Mouse (Mus musculus) liver, embryonic 11.5 days (tissue): ENCODE results near the gene Bckdha. TPM values are rescaled to one million over a fixed set of nuclear protein-coding genes. Genes with fewer than 3 reads are reported as not detected.

ENCODE experiments used
- ATAC-seq: fragments of 200-750 bp; cut with Nextera tagmentation; replicated peaks from 2 replicates; pipeline ENCODE4 v1.8.0; 2017; ENCODE audit warnings: moderate number of reproducible peaks, mild to moderate bottlenecking, moderate TSS enrichment, moderate library complexity; ENCODE audit not compliant: low FRiP score
- DNase-seq: peaks from one replicate; pipeline ENCODE4 v3.0.0-alpha.2; 2017; ENCODE audit warnings: low spot score
- H3K27ac ChIP-seq: fragments of 300-500 bp; sonication (generic); 2 replicates; pipeline ENCODE4 v1.5.1; 2014; ENCODE audit warnings: mild to moderate bottlenecking, low read depth, low read length, control low read depth
- H3K27me3 ChIP-seq: fragments of 300-500 bp; sonication (generic); replicated peaks from 2 replicates; pipeline ENCODE4 v1.6.1; 2014; ENCODE audit warnings: low read length, mixed read lengths; ENCODE audit not compliant: control insufficient read depth, insufficient read depth
- H3K36me3 ChIP-seq: fragments of 300-500 bp; sonication (generic); 2 replicates; pipeline ENCODE4 v1.6.1; 2014; ENCODE audit warnings: mild to moderate bottlenecking, low read length, moderate library complexity, mixed read lengths; ENCODE audit not compliant: control insufficient read depth, insufficient read depth
- H3K4me1 ChIP-seq: fragments of 300-500 bp; sonication (generic); replicated peaks from 2 replicates; pipeline ENCODE4 v1.6.1; 2014; ENCODE audit warnings: low read length, mixed read lengths; ENCODE audit not compliant: control insufficient read depth, insufficient read depth
- H3K4me2 ChIP-seq: fragments of 300-500 bp; sonication (generic); 2 replicates; pipeline ENCODE4 v1.6.1; 2014; ENCODE audit warnings: mild to moderate bottlenecking, control low read depth, moderate library complexity
- H3K4me3 ChIP-seq: fragments of 300-500 bp; sonication (generic); 2 replicates; pipeline ENCODE4 v1.5.1; 2014; ENCODE audit warnings: low read depth, low read length, control low read depth
- H3K9ac ChIP-seq: fragments of 300-500 bp; sonication (generic); 2 replicates; pipeline ENCODE4 v1.6.1; 2014; ENCODE audit warnings: low read depth, low read length, control low read depth
- H3K9me3 ChIP-seq: fragments of 300-500 bp; sonication (generic); 2 replicates; pipeline ENCODE4 v1.6.1; 2016; ENCODE audit warnings: low read length, inconsistent platforms, mixed read lengths; ENCODE audit not compliant: control insufficient read depth
- WGBS: fragments of 180-500 bp; shearing (Covaris S2); extraction: QIAGEN DNeasy Blood & Tissue Kit; methylation state at CpG from one replicate; pipeline ENCODE4 v1.1.7; 2014; 5-methylcytosine and 5-hydroxymethylcytosine counted together
- polyA plus RNA-seq: library from polyadenylated mRNA; unstranded; fragments of >200 nt; fragmentation: Nextera tagmentation; extraction: Ambion mirVana; gene quantifications from 2 replicates; pipeline ENCODE4 v1.2.1, GENCODE M21; 2014

The Bckdha gene
- polyA plus RNA-seq = 34.2 and 35.5 TPM in 2 replicates

DNA sequence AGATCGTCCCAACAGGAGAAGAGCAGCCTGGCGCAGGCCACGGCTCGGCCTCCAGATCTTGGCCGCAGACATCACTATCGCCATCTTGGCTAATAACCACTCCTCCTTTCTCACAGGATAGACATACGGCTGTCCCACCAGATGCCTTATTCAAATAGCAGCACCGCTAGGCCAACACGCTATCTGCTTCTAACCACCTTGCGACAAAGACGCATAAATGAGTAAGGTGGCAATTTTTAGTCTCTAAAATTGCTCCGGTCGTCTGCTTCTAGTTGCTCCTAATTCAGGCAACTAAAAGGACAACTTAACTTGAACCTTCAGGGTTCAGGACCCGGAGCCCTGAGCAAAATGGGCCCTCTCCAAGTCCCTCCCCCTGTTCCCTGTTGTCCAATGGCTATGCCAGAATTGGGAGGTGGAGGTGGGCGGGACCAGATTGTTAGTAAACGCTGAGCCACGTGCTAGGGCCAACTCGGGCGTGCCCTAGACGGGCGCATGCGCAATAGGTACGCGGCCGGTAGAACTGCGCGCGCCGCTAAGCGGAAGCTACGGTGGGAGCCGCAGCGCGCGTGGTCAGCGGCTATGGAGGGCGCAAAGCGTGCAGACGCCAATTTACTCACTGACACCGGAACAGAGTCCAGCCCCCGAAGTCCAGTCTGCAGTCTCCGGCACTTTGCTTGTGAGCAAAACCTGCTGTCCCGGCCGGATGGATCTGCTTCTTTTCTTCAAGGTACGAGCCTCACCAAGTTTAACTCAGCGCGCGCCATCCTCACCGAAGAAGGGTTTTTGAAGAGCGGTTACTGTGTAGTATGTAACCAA is at the start of gene Bckdha, which contains the start of gene Exosc5:
TSS of gene Bckdha (minus strand) at position 325 of the 816 bp plus-strand sequence.
TSS of gene Exosc5 (plus strand) at position 508 of the 816 bp plus-strand sequence.
- Histone ChIP-seq H3K27me3 (no peaks in the 10 kb centered on the region), H3K4me3 (peak within 1 kb of the TSS; percentile 80), H3K4me1 (peaks cover 9% of the 10 kb centered on the region; the same call in 1 of the 2 replicates), H3K9me3 (no peaks in the 10 kb centered on the region), H3K9ac (peak within 1 kb of the TSS; percentile 82), H3K4me2 (peak within 1 kb of the TSS; percentile 90), H3K36me3 (peaks cover 9% of the 10 kb centered on the region; the same call in 1 of the 2 replicates), H3K27ac (peak within 1 kb of the TSS; percentile 58; the same call in 1 of the 2 replicates)
- DNase-seq = peak; percentile 94
- peak; percentile 98 for ATAC-seq
- under 1% methylated on average over 50 of the region's 50 CpGs for WGBS

DNA sequence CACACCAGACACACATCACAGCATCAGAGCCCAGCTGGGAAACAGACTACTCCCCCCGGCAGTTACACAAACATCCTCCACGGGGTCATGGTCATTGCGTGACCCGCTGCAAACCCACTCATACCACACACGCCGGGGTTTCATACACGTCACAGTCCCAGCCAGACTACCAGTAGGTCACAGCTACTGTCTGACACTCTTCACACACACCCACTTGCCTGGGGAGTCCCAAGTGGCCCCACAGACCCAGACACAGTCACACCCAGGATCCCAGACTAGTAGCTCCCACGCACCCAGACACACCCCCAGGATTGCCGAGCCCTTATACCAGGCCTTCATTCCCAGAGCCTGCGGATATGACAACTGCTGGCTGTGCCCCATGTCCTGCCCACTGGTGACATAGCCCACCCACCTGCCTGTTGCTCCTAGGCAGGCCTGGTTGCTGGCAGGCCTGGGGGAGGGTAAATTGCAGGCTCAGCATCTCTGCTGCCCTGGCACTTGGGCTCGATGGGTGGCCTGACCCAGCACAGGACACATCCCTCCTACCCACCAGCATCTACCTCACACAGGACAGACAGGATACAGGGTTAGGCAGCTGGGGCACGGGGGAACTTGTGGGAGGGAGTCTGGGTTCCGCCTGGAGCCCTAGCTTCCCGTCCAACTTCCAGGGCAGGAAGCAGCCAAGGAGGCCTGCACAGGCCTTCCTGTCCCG is 49.0 kb upstream of the Bckdha start:
- Histone ChIP-seq H3K4me2 (no peak overlapping the region), H3K27ac (peak overlapping the region; percentile 57; the same call in 1 of the 2 replicates), H3K4me3 (no peak overlapping the region), H3K36me3 (peaks cover 9% of the 10 kb centered on the region), H3K9ac (no peak overlapping the region), H3K27me3 (no peaks in the 10 kb centered on the region), H3K4me1 (peaks cover 68% of the 10 kb centered on the region), H3K9me3 (no peaks in the 10 kb centered on the region)
- 57% methylated on average over 15 of the region's 15 CpGs for WGBS
- ATAC-seq (peak; percentile 12), DNase-seq (no peak)

DNA sequence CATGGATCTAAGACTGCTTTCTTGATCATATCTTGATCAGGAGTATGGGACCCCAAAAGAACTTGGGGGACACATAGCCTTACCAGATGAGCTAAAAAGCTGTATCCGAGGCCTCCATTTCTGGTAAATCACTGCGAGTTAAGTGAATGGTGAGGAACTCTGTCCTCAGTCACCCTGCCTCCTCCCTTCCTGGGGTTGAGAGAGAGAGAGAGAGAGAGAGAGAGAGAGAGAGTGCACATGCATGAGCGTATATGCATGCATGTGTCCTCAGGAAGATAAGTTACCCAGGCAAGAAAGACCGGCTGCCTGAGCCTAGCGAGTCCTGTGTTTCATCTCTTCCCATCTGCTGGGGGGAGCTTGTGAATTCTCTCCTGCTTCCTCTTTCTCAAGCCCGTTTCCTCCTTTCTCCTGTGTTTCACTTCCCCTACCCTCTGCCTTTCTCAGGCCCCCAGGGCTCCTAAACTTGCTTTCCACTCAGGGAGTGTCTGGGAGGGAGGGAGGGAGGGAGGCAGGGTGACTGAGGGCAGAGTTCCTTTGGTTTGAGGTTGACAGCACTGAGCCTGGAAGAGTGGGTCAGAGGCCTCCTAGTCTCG is 47.9 kb upstream of the Bckdha start:
- Histone ChIP-seq H3K4me2 (no peak overlapping the region), H3K9ac (no peak overlapping the region)
- WGBS = 45% methylated on average over 7 of the region's 7 CpGs

DNA sequence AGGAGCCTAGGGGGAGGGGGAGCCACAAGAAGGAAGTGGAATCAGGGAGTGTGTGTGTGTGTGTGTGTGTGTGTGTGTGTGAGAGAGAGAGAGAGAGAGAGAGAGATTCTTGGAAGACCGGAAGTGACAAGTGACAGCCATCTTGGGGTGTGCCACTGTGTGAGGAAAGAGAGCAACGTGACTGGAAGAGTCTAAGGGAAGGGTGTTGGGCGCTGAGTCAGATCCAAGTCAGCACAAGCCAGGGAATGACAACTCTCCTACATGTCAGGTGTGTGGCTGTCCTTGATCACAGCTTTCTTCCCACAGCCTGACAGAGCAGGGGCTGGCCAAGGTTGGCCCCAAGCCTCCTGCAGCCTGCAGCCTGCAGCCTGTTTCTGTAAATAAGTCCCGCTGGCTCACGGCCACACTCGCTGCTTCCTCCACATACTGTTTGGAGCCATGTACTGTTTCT is 47.0 kb upstream of the Bckdha start:
- 69% methylated on average over 6 of the region's 6 CpGs for WGBS
- no peak overlapping the region for H3K4me3 ChIP-seq
- peaks cover 20% of the 10 kb centered on the region for H3K36me3 ChIP-seq
- DNase-seq = no peak
- H3K9ac ChIP-seq = no peak overlapping the region
- no peak overlapping the region for H3K4me2 ChIP-seq
- H3K27ac ChIP-seq = peak overlapping the region; percentile 46; the same call in 1 of the 2 replicates
- peaks cover 51% of the 10 kb centered on the region for H3K4me1 ChIP-seq
- H3K27me3 ChIP-seq = no peaks in the 10 kb centered on the region
- no peak for ATAC-seq
- H3K9me3 ChIP-seq = peaks cover 7% of the 10 kb centered on the region; the same call in 1 of the 2 replicates

More for the DNA sequence above, 47.9 kb upstream of the Bckdha start:
- peaks cover under 1% of the 10 kb centered on the region; the same call in 1 of the 2 replicates for H3K9me3 ChIP-seq
- peak overlapping the region; percentile 46 for H3K27ac ChIP-seq
- ATAC-seq (no peak), DNase-seq (no peak)
- H3K27me3 ChIP-seq = no peaks in the 10 kb centered on the region
- peaks cover 11% of the 10 kb centered on the region for H3K36me3 ChIP-seq
- H3K4me1 ChIP-seq = peaks cover 58% of the 10 kb centered on the region
- no peak overlapping the region for H3K4me3 ChIP-seq

DNA sequence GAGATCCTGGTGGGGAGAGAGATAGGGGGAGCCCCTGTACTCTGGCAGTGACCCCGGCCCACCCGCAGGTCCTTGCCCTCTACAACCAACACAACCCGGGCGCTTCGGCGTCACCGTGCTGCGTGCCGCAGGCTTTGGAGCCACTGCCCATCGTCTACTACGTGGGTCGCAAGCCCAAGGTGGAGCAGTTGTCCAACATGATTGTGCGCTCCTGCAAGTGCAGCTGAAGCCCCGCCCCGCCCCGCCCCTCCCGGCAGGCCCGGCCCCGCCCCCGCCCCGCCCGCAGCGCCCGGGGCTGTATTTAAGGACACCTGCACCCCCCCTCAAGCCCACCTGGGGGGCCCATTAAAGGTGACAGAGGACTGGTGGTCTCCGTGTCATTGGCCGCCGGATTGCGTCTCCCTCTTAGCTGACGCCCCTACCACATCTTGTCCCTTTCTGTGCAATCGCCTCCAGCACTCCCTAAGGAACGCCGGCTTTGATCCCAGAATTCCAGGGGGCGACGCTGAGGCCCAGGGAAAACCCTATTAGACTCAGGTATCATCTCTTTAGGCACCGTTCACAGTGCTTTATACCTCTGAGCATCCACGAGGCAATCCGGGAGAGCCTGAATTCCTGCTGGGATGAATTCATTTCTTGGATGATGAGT is 46.1 kb upstream of the Bckdha start:
- DNase-seq (no peak), ATAC-seq (0 out of 2 replicates have a peak, but pooled peaks have one; percentile 32)
- Histone ChIP-seq H3K36me3 (peaks cover 27% of the 10 kb centered on the region), H3K4me1 (peaks cover 44% of the 10 kb centered on the region), H3K4me3 (peak overlapping the region; percentile 24; the same call in 1 of the 2 replicates), H3K4me2 (peak overlapping the region; percentile 52), H3K9me3 (peaks cover 7% of the 10 kb centered on the region; the same call in 1 of the 2 replicates), H3K27me3 (no peaks in the 10 kb centered on the region), H3K9ac (no peak overlapping the region), H3K27ac (0 out of 2 replicates have a peak overlapping the region, but pooled peaks have one; percentile 40)
- 27% methylated on average over 36 of the region's 37 CpGs for WGBS

DNA sequence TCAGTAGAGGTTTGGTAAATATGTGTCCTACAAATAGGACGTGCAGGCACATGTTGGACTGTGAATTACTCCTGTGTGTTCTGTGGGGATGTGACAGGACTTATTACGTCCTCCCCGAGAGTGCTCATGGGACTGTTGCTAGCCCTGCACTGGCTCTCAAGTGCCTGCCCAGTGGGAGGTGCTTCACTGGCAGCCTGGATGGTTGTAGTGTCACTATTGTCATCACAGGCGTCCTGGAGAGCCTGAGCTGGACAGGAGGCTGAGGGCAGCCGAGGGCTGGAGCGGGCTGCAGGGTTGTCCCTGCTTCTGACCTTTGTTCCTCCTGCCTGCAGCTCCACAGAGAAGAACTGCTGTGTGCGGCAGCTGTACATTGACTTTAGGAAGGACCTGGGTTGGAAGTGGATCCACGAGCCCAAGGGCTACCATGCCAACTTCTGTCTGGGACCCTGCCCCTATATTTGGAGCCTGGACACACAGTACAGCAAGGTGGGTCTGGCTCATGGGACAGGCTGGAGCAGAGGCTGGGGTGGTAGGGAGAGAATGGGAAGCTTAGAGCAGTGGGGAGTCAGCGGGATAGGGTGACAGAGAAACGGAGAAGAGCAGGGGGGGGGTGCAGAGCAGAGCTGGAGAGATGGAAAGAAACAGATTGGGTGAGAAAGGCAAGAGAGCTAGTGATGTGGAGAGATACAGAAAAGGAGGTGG is 45.2 kb upstream of the Bckdha start:
- peak overlapping the region; percentile 36 for H3K27ac ChIP-seq
- peaks cover 31% of the 10 kb centered on the region for H3K36me3 ChIP-seq
- ATAC-seq = peak; percentile 48
- peak overlapping the region; percentile 52 for H3K4me2 ChIP-seq
- no peak overlapping the region for H3K4me3 ChIP-seq
- H3K4me1 ChIP-seq = peaks cover 41% of the 10 kb centered on the region
- 47% methylated on average over 10 of the region's 10 CpGs for WGBS
- H3K9me3 ChIP-seq = peaks cover 7% of the 10 kb centered on the region; the same call in 1 of the 2 replicates
- DNase-seq = no peak
- H3K9ac ChIP-seq = no peak overlapping the region
- no peaks in the 10 kb centered on the region for H3K27me3 ChIP-seq

DNA sequence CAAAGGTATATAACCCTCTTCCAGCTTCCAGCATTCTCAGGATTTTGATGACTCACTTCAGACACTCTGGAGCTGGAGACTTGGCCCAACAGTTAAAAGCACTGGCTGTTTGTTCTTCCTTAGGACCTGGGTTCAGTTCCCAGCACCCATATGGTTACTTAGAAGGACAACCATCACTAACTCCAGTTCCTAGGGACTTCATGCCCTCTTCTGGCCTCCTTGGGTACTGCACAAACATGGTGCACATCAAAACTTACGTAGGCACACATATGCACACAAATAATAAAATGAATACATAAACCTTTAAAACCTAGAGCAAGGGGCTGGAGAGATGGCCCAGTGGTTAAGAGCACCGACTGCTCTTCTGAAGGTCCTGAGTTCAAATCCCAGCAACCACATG is 43.6 kb upstream of the Bckdha start:
- no peak for DNase-seq
- no peak overlapping the region for H3K4me3 ChIP-seq

More for the DNA sequence above, 43.6 kb upstream of the Bckdha start:
- peaks cover 40% of the 10 kb centered on the region for H3K36me3 ChIP-seq
- peaks cover 33% of the 10 kb centered on the region for H3K4me1 ChIP-seq
- ATAC-seq = no peak
- H3K4me2 ChIP-seq = no peak overlapping the region
- no peaks in the 10 kb centered on the region for H3K27me3 ChIP-seq
- WGBS = 89% methylated on average over 2 of the region's 2 CpGs
- no peak overlapping the region for H3K9ac ChIP-seq
- H3K27ac ChIP-seq = no peak overlapping the region
- peaks cover 7% of the 10 kb centered on the region; the same call in 1 of the 2 replicates for H3K9me3 ChIP-seq
